ENCODE assay signal across 16 mouse cellular contexts in genomic region chr17:71760536-71760935, GRCm38 (mm10). TPM values are rescaled to one million over a fixed set of nuclear protein-coding genes. Genes with fewer than 3 reads are reported as not detected.
"Had no signal": no experiment of that assay in that cellular context is flagged by ENCODE, and none has a peak within 500 bp of the region (broad histone marks: within the 10 kb centered on the region; RNA-seq: fewer than 3 reads in every experiment).

No protein-coding gene starts in this region.

- DNase-seq: gastrocnemius, adult 2 months; gastrocnemius, postnatal 10 days; gastrocnemius, postnatal 25 days; heart, adult 2 months; heart, postnatal 10 days; kidney, adult 11 months; kidney, adult 2 months; kidney, adult 9 months; kidney, postnatal 25 days; kidney, postnatal 4 days; liver; liver, embryonic 13.5 days had no signal

RNA-seq across cellular contexts. Expression of gene Clip4, which starts 7.7 kb away (rescaled TPM):
- total RNA-seq: granulocyte monocyte progenitor cell, adult 5-6 weeks; hematopoietic stem cell, adult 5-6 weeks had no signal

RNA-seq across cellular contexts. Expression of gene Pcare, which starts 7.8 kb away (rescaled TPM):
- total RNA-seq: gastrocnemius, adult 2 months; gastrocnemius, postnatal 4 days; granulocyte monocyte progenitor cell, adult 5-6 weeks; hematopoietic stem cell, adult 5-6 weeks; hindbrain, postnatal 0 days had no signal
